In genomic region chr11:84519576-84520268, GRCm38 (mm10) we compare ENCODE assay signal across 12 mouse cellular contexts. TPM values are rescaled to one million over a fixed set of nuclear protein-coding genes. Genes with fewer than 3 reads are reported as not detected.
DNase-seq lines count a peak whose midpoint lies in the region; ATAC-seq and TF ChIP-seq lines count a peak whose summit lies in the region.
"Had no signal": no experiment of that assay in that cellular context is flagged by ENCODE, and none has a peak within 500 bp of the region (broad histone marks: within the 10 kb centered on the region; RNA-seq: fewer than 3 reads in every experiment).

No protein-coding gene starts in this region.

- no peak for ATAC-seq in heart, embryonic 12.5 days (ENCODE audit: insufficient number of reproducible peaks, low FRiP score)
- ATAC-seq in hindbrain, embryonic 14.5 days (ENCODE audit: low FRiP score) = no peak
- ATAC-seq in midbrain, postnatal 0 days (ENCODE audit: low FRiP score) = no peak
- no peak for ATAC-seq in lung, postnatal 0 days
- ATAC-seq in activated CD4-positive, CD25-positive, alpha-beta regulatory T cell, adult 4 months = no peak

- no peak for TF ChIP-seq EP300 in lung, postnatal 0 days (IDR thresholded peaks at IDR 0.05)

- H3K36me3 ChIP-seq in heart, embryonic 12.5 days = no peaks in the 10 kb centered on the region
- peaks cover 22% of the 10 kb centered on the region for H3K36me3 ChIP-seq in hindbrain, embryonic 14.5 days (replicated peaks; ENCODE audit: control insufficient read depth, insufficient read depth)
- no peaks in the 10 kb centered on the region for H3K36me3 ChIP-seq in midbrain, postnatal 0 days (ENCODE audit: insufficient read depth, low read length)
- H3K36me3 ChIP-seq in lung, postnatal 0 days (ENCODE audit: insufficient read depth, low read length) = no peaks in the 10 kb centered on the region

- no peak for DNase-seq in heart, adult 9 months (ENCODE audit: low spot score in 2 of 2)
- peak; percentile 55 for DNase-seq in cerebellum, adult 9-10 months
- no peak for DNase-seq in hindbrain, embryonic 14.5 days (ENCODE audit: low spot score)
- no peak for DNase-seq in midbrain, postnatal 0 days (ENCODE audit: low spot score)
- DNase-seq in lung, postnatal 0 days (ENCODE audit: low spot score) = no peak
- no peak for DNase-seq in urinary bladder, postnatal 14 days (ENCODE audit: low spot score)
- DNase-seq: adrenal gland, postnatal 36 days; heart, postnatal 14 days had no signal

- H3K4me1 ChIP-seq in heart, embryonic 12.5 days (replicated peaks) = peaks cover 24% of the 10 kb centered on the region
- H3K4me1 ChIP-seq in hindbrain, embryonic 14.5 days (replicated peaks; ENCODE audit: control insufficient read depth, insufficient read depth, low read length) = peaks cover 2% of the 10 kb centered on the region; the same call in 1 of the 2 replicates
- H3K4me1 ChIP-seq in midbrain, postnatal 0 days (ENCODE audit: insufficient read depth, low read length) = no peaks in the 10 kb centered on the region
- H3K4me1 ChIP-seq in lung, postnatal 0 days (ENCODE audit: insufficient read depth, low read depth, low read length) = peaks cover 24% of the 10 kb centered on the region; the same call in 1 of the 2 replicates

- 28% methylated on average over 34 of the region's 34 CpGs for WGBS in heart, embryonic 12.5 days
- 2% methylated on average over 34 of the region's 34 CpGs for WGBS in hindbrain, embryonic 14.5 days
- WGBS in midbrain, postnatal 0 days = 4% methylated on average over 33 of the region's 34 CpGs
- 31% methylated on average over 34 of the region's 34 CpGs for WGBS in lung, postnatal 0 days

- H3K9ac ChIP-seq in heart, embryonic 12.5 days = no peak overlapping the region
- peak overlapping the region; percentile 90 for H3K9ac ChIP-seq in hindbrain, embryonic 14.5 days
- H3K9ac ChIP-seq in midbrain, postnatal 0 days (replicated peaks; ENCODE audit: low read length, poor library complexity, severe bottlenecking) = peak overlapping the region; percentile 30
- no peak overlapping the region for H3K9ac ChIP-seq in lung, postnatal 0 days (replicated peaks; ENCODE audit: low read depth)

- peaks cover 92% of the 10 kb centered on the region for H3K27me3 ChIP-seq in heart, embryonic 12.5 days (replicated peaks)
- H3K27me3 ChIP-seq in hindbrain, embryonic 14.5 days (ENCODE audit: control insufficient read depth, insufficient read depth, low read length) = peaks cover 76% of the 10 kb centered on the region
- H3K27me3 ChIP-seq in midbrain, postnatal 0 days (ENCODE audit: insufficient read depth, low read length) = peaks cover 45% of the 10 kb centered on the region
- peaks cover 90% of the 10 kb centered on the region for H3K27me3 ChIP-seq in lung, postnatal 0 days (replicated peaks; ENCODE audit: insufficient read depth, low read length)

- H3K4me3 ChIP-seq in heart, embryonic 12.5 days = 0 out of 2 replicates have a peak overlapping the region, but pooled peaks have one; percentile 6
- H3K4me3 ChIP-seq in hindbrain, embryonic 14.5 days (replicated peaks; ENCODE audit: low read length) = peak overlapping the region; percentile 61
- peak overlapping the region; percentile 49 for H3K4me3 ChIP-seq in midbrain, postnatal 0 days (ENCODE audit: low read depth, low read length)
- no peak overlapping the region for H3K4me3 ChIP-seq in lung, postnatal 0 days (ENCODE audit: low read depth, low read length)

- H3K4me2 ChIP-seq in heart, embryonic 12.5 days = no peak overlapping the region
- H3K4me2 ChIP-seq in hindbrain, embryonic 14.5 days (replicated peaks) = peak overlapping the region; percentile 61
- peak overlapping the region; percentile 44 for H3K4me2 ChIP-seq in midbrain, postnatal 0 days (ENCODE audit: low read depth, low read length, poor library complexity, severe bottlenecking)
- no peak overlapping the region for H3K4me2 ChIP-seq in lung, postnatal 0 days (replicated peaks; ENCODE audit: low read depth, low read length)

- TF ChIP-seq CTCF in midbrain, postnatal 0 days (IDR thresholded peaks at IDR 0.05) = no peak
- no peak for TF ChIP-seq CTCF in lung, postnatal 0 days (IDR thresholded peaks at IDR 0.05)

- H3K27ac ChIP-seq in heart, embryonic 12.5 days (ENCODE audit: poor library complexity, severe bottlenecking) = no peak overlapping the region
- peak overlapping the region; percentile 87 for H3K27ac ChIP-seq in hindbrain, embryonic 14.5 days
- peak overlapping the region; percentile 47 for H3K27ac ChIP-seq in midbrain, postnatal 0 days (ENCODE audit: low read depth, low read length)
- H3K27ac ChIP-seq in lung, postnatal 0 days (ENCODE audit: low read length) = no peak overlapping the region

- no peaks in the 10 kb centered on the region for H3K9me3 ChIP-seq in heart, embryonic 12.5 days (replicated peaks)
- no peaks in the 10 kb centered on the region for H3K9me3 ChIP-seq in hindbrain, embryonic 14.5 days (ENCODE audit: control insufficient read depth, low read length)
- no peaks in the 10 kb centered on the region for H3K9me3 ChIP-seq in midbrain, postnatal 0 days (ENCODE audit: low read length)
- H3K9me3 ChIP-seq in lung, postnatal 0 days (ENCODE audit: low read length) = no peaks in the 10 kb centered on the region

RNA-seq across cellular contexts. Expression of gene Lhx1, which starts 5.6 kb away (rescaled TPM):
- polyA plus RNA-seq in heart, embryonic 12.5 days (2016; fragmentation: Nextera tagmentation; extraction: Ambion mirVana) = 0.05 TPM in 2 replicates
- 43.2 and 46.4 TPM in 2 replicates for polyA plus RNA-seq in hindbrain, embryonic 14.5 days (2014; fragmentation: Nextera tagmentation; extraction: Ambion mirVana)
- 34.2 and 44.9 TPM in 2 replicates for total RNA-seq in midbrain, postnatal 0 days (2014; rRNA removed)
- polyA plus RNA-seq in midbrain, postnatal 0 days (2015; fragmentation: Nextera tagmentation; extraction: Ambion mirVana) = 21.3 and 22.5 TPM in 2 replicates
- 0.26 TPM in 2 replicates for polyA plus RNA-seq in lung, postnatal 0 days (2015; fragmentation: Nextera tagmentation; extraction: Ambion mirVana)
- polyA plus RNA-seq in activated CD4-positive, CD25-positive, alpha-beta regulatory T cell, adult 4 months (2017; shearing (Covaris generic)) = not detected
- total RNA-seq: adrenal gland, postnatal 36 days; heart, postnatal 14 days; liver, adult 2 months had no signal
- polyA plus RNA-seq: liver, adult 2 months; spleen, adult 2 months had no signal

RNA-seq across cellular contexts. Expression of gene Aatf, which starts 6.4 kb away (rescaled TPM):
- polyA plus RNA-seq in heart, embryonic 12.5 days (2016; fragmentation: Nextera tagmentation; extraction: Ambion mirVana) = 28.6 and 29.4 TPM in 2 replicates
- polyA plus RNA-seq in hindbrain, embryonic 14.5 days (2014; fragmentation: Nextera tagmentation; extraction: Ambion mirVana) = 44.5 and 45.3 TPM in 2 replicates
- total RNA-seq in midbrain, postnatal 0 days (2014; rRNA removed) = 24.8 and 27.3 TPM in 2 replicates
- polyA plus RNA-seq in midbrain, postnatal 0 days (2015; fragmentation: Nextera tagmentation; extraction: Ambion mirVana) = 34.9 and 39.2 TPM in 2 replicates
- polyA plus RNA-seq in lung, postnatal 0 days (2015; fragmentation: Nextera tagmentation; extraction: Ambion mirVana) = 19.4 and 20.9 TPM in 2 replicates
- polyA plus RNA-seq in activated CD4-positive, CD25-positive, alpha-beta regulatory T cell, adult 4 months (2017; shearing (Covaris generic)) = 10 to 100 TPM; 33.2 to 46.0 TPM

Comparison
In these comparisons a context has a peak if more than half of its experiments do, and no peak if none do; other contexts are left out.
1. H3K27ac ChIP-seq: peak in hindbrain, embryonic 14.5 days (single experiment) and midbrain, postnatal 0 days (single experiment); none in heart, embryonic 12.5 days (single experiment) and lung, postnatal 0 days (single experiment).
2. H3K4me2 ChIP-seq: peak in hindbrain, embryonic 14.5 days (single experiment) and midbrain, postnatal 0 days (single experiment); none in heart, embryonic 12.5 days (single experiment) and lung, postnatal 0 days (single experiment).
3. H3K9ac ChIP-seq: peak in hindbrain, embryonic 14.5 days (single experiment) and midbrain, postnatal 0 days (single experiment); none in heart, embryonic 12.5 days (single experiment) and lung, postnatal 0 days (single experiment).
4. RNA of gene Lhx1, which starts 5.6 kb away (polyA plus RNA-seq): 43.2 to 46.4 TPM in hindbrain, embryonic 14.5 days and 21.3 to 22.5 TPM in midbrain, postnatal 0 days; 0.26 TPM in lung, postnatal 0 days, 0.05 TPM in heart, embryonic 12.5 days and not detected in activated CD4-positive, CD25-positive, alpha-beta regulatory T cell, adult 4 months; every median in the first group is over 10 times any median in the second.